Mouse (Mus musculus) activated CD4-positive, CD25-positive, alpha-beta regulatory T cell, adult 9 weeks (primary cell): ENCODE measurements around the gene Cdc25b. TPM values are rescaled to one million over a fixed set of nuclear protein-coding genes. Genes with fewer than 3 reads are reported as not detected.

ENCODE experiments used
- polyA plus RNA-seq: library from polyadenylated mRNA; unstranded; fragments of 100-300 nt; shearing (Covaris generic); gene quantifications from one replicate; pipeline ENCODE4 v1.2.1, GENCODE M21; 2017

The Cdc25b gene
- 143 TPM for polyA plus RNA-seq

DNA sequence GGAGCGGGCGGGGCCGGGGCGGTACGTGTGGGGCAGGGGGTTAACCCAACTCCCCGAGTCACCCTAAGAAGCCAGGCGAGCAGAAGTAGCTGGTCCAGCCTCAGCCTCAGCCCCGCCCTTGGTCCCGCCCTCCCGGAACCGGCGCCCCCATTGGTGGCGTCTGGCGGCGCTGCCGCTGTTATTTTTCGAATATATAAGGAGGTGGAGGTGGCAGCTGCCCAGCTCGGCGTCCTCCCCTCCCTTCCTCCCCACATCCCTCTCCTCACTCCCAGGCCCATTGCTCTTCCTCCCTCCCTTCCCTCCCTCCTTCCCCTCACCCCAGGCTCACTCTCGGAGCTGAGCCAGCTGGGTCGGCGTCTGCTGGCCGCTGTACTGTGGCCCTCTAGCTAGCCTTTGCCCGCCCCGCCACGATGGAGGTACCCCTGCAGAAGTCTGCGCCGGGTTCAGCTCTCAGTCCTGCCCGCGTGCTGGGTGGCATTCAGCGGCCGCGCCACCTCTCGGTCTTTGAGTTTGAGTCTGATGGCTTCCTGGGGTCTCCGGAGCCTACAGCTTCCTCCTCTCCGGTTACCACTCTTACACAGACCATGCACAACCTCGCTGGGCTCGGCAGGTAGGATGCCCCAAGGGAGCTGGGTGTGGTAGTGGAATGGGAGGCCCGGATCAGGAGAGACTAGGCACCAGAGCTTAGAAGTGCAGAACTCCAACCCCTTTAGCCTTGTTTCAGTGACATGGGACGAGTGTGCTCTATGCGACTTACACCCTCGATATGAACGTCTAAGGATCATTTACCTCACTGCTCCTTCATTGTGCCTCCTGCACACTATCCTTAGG lies at the start of gene Cdc25b, which contains the start of gene Spef1:
Gene Cdc25b, plus strand, starts transcription at position 179 of the 831 bp plus-strand sequence.
Gene Spef1, minus strand, starts transcription at position 512 of the 831 bp plus-strand sequence.

DNA sequence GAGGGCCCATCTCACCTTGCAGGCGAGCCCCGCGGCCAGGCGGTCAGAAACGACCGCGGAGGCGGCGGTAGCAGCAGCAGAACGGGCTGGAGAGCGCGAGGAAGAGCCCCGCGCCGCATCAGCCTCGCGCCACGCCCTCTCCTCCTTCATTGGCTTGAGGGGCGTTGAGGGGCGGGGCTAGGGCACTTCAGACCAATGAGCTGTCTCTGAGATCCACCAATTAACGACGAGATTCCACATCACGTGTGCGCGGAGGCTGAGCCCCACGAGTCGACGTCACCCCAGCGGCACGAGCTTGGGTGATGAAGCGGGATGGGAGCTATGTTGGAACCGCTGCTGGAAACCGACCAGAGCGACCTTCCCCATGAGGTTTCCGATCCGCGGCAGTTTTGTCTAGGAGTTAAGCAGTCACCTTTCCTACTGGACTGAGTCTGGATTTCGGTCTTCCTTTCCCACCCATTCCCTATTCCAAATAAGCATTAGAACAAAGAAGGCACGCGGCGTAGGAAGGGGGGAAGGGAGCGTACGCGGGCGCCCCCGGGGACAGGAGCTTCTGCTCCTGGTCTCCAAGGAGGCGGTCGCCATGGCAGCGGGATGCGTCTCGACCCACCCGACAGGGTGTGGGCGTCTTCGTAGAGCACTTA lies 26.7 kb upstream of the Cdc25b start, which contains the start of gene 1700037H04Rik:
Gene 1700037H04Rik, minus strand, starts transcription at position 144 of the 644 bp plus-strand sequence.

DNA sequence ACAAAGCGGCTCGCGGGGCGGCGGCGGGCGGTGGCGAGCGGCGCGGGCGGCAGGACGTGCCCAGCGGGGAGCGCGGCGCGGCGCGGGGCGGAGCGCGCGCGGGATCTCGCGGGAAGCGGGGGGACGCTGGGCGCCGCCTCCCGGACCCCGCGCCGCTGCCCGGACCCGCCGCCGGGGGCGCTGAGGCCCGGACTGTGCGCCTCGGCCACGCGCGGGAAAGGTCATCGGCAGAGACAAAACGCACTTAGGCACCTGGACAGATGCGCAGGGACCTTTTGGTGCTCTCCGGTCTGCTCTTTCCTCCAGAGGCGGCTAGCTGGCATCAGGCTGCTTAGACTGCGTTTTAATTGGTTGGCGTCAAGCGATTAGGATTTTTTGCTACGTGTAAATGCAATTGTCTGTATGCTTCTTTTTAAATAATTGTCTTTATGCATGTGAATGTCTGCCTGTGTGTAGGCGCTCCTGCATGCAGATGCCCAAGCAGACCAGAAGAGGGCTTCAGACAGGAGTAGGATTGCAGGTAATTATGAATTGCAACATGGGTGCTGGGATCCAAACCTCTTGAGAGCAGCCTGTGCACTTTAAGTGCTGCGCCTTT lies 6.7 kb upstream of the Cdc25b start, which contains the start of gene Cenpb:
Gene Cenpb, minus strand, starts transcription at position 78 of the 598 bp plus-strand sequence.

GRCm38 (mm10) chr2:131206778-131207177 lies 20.0 kb downstream of the Cdc25b start, which contains the start of gene Ap5s1:
TSS of gene Ap5s1 (plus strand) at chr2:131207078.

GRCm38 (mm10) chr2:131233307-131234126 lies 46.8 kb downstream of the Cdc25b start, which contains the start of gene Mavs:
TSS of gene Mavs (plus strand) at chr2:131234063.

Other genes starting within 250 kb of the Cdc25b start
- not detected for gene Gfra4, start 143.9 kb upstream of the Cdc25b start, polyA plus RNA-seq
- 0.67 TPM for gene Adam33, start 123.1 kb upstream of the Cdc25b start, polyA plus RNA-seq
- 0.40 TPM for gene Siglec1, start 100.2 kb upstream of the Cdc25b start, polyA plus RNA-seq
- gene Hspa12b, start 59.7 kb upstream of the Cdc25b start, polyA plus RNA-seq = 0.21 TPM
- not detected for gene Gm11037, start 53.5 kb upstream of the Cdc25b start, polyA plus RNA-seq
- gene 1700037H04Rik, start 26.9 kb upstream of the Cdc25b start, polyA plus RNA-seq = 49.2 TPM
- 2.2 TPM for gene Cenpb, start 6.9 kb upstream of the Cdc25b start, polyA plus RNA-seq
- not detected for gene Spef1, start 333 bp downstream of the Cdc25b start, polyA plus RNA-seq
- gene Ap5s1, start 20.1 kb downstream of the Cdc25b start, polyA plus RNA-seq = 26.5 TPM
- gene Mavs, start 47.1 kb downstream of the Cdc25b start, polyA plus RNA-seq = 33.7 TPM
- gene Pank2, start 75.5 kb downstream of the Cdc25b start, polyA plus RNA-seq = 10.8 TPM
- 1.9 TPM for gene Rnf24, start 165.9 kb downstream of the Cdc25b start, polyA plus RNA-seq